Mouse (Mus musculus): ENCODE data around the gene Atxn7.
A peak's percentile ranks its signal among the peaks of the same experiment; 100 is the strongest.
"Not testable (repeated sequence)": the region's sequence is repeated elsewhere in the genome, so short reads cannot be mapped to it uniquely, and the experiment has no call there.

Atxn7 gene

DNA sequence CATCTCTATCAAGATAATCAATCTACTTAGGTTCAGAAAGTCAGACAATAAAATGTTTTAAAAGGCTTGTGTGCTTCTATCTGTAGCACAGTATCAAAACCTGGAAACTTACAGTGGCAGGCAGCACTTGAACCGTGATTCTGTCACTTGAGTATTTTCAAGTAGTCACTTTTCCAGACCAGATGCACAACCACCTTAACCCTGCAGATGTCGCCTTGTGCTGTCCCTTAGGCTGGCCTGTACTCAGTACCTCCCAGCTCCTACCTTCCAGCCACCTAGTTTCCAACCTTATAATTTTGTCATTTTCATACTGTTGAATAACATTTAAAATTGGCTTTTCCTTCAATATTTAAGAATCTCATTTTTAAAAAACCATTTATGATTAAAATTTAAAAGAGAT is 20.9 kb downstream of the Atxn7 start:
- DNase-seq (ENCODE audit: low read depth, low spot score), result no peak

DNA sequence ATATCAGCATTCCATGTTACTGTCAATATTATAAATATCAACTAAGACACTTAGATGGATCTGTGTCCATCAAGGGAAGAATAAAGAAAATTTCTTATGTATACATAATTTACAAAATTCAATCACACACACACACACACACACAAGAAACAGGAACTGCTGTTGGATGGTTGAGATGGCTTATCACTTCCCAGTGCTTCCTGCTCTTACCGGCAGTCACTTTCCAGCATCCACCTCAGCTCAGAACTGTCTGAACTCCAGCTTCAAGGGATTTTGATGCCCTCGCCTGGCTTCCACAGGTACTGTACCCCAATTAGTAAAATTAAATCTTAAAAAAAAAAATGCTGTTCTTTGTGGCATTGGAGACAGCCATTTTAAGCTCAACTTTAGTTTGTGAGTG is 27.2 kb downstream of the Atxn7 start:
- no peak for DNase-seq (ENCODE audit: low read depth, low spot score)

DNA sequence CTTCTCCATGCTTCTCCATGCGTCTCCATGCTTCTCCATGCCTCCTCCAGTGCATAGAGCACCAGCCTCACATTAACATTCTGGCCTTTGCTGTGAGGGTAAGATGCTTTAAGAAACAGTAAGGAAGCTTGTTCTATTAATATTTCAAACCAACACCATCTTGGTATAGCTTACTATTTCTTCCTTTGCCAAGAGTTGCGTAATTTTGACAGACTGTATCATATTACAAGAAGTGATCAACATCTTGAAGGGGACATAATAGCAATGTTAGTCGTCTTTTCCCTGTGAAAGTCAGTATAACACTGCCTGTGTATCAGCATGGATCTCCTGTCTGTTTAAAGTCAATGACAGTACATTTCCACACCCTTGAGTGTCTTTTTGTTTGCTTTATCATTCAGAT is 29.5 kb downstream of the Atxn7 start:
- no peak for DNase-seq (ENCODE audit: low read depth, low spot score)

DNA sequence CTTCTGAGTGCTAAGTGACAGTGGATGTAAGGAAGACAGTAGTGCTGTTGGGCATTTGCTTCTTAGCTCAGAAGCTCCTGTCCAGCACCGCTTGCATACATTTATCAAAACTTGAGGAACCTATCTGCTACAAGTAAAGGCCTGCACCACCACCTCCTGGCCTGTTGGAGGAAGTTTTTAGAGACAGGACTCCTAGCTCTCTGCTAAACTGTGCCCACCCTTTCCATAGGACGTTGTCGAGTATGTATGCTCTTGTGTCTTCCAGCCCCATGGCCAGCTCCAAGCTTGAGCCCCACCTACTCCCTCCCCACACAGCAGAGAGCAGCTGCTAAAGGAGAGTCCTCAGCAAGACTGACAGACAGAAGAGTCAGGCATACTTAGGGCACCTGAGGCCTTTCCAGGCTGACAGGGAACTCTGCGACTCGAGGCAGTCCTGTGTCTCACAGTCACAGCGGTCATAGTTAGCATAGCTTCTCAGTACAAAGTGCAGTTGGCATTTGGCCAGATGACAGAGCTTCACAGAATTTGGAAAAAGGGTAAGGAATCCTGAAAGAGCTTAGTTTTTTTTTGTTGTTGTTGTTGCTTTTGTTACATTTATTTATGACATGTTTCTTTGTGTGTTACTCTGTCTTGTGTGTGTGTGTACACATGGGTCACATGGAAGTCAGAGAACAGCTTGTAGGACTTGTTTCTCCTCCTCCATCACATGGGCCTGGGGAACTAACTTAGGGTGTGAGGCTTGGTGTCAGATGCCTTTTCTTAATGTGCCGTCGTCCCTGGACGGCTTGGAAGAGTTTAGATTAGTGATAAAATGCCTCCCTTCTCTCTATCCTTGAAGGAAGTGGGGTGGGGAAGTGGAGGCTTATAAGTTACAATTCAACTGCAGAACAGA is 34.2 kb downstream of the Atxn7 start:
- no peak for DNase-seq (ENCODE audit: low read depth, low spot score)

DNA sequence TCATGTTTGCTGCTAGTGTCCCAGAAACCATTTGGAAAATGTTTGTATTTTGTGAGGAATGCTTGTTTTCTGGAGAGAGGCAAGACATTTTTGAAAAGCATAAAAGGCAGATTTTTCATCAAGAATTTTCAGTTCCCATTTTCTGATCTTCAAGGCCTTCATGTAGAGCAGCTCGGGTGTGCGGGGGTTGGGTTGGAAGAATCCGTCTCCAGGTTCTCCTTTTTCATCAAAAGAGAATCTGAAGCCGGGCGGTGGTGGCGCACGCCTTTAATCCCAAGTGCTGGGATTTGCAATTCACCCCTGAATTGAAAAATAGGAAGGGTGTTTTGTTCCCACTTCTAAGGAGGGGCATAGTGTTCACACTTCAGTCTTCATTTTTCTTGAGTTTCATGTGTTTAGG is 41.5 kb downstream of the Atxn7 start:
- DNase-seq (ENCODE audit: low read depth, low spot score), result no peak

DNA sequence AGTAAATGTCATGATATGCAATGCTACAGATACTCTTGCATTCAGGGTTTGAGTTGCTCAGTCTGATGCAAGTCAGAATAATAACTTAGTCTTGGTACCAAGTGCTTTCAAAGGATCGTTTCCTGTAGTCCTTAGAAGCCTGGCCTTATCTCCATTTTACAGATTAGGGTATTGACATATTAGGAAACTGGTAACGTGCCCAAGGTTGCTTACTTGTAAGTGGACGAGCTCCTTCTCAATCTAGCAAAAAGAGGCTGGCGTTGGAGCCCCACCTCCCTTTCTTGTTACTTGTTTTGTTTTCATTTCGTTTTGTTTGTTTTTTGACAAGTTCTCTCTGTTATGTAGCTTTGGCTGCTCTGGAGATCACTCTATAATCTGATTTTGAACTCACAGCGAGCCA is 48.5 kb downstream of the Atxn7 start:
- DNase-seq (ENCODE audit: low read depth, low spot score), result no peak

DNA sequence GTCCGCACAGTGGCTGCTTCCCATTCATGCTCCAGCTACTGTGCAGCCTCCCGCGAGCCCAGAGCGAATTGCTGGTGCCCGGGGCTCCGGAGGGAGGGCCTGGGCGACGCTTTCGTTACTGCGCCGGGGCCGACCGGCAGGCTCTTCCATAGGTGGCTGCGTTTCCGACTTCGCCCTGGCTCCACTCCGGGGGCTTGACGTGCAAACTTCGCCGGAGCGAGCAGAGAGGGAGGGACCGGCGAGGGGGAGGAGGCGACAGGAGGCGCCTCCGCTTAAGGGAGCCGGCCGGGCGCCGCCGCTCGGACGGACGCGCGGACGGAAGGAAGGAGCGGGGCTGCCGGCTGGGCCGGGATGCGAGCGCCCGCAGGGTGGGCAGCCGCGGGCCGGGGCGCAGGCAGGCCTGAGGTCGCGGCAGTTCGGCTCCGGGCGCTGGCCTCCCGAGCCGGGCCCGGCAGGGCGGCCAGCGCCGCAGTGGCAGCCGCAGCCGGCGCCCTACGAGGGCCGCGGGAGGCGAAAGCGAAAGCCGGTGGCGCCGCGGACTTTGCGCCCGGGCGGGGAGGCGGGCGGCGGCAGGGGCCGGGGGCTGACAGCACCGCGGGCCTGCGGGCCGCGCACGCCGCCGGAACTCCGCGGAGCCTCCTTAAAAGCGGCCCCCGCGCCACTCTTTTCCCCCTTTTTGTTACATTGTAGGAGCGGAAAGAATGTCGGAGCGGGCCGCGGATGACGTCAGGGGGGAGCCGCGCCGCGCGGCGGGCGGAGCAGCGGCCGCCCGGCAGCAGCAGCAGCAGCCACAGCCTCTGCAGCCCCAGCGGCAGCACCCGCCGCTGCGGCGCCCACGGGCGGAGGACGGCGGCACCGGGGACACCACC is 51.4 kb downstream of the Atxn7 start:
- peak; percentile 54 for DNase-seq (ENCODE audit: low read depth, low spot score)

DNA sequence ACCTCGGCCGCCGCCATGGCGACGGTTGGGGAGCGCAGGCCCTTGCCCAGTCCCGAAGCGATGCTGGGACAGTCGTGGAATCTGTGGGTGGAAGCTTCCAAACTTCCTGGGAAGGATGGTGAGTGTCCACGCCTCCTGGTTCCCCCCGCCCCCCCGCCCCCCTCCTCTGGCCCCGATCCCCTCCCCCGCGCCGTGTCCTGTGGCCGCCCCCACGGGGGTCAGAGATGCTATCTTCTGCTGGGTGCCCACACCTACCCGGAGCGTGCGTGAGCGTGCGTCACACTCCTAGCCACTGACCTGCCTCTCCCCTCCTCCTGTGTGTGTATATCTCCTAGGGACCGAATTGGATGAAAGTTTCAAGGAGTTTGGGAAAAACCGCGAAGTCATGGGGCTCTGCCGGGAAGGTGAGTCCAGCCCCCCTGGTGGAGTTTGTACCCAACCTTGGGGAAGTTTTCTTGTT is 52.0 kb downstream of the Atxn7 start:
- no peak for DNase-seq (ENCODE audit: low read depth, low spot score)

DNA sequence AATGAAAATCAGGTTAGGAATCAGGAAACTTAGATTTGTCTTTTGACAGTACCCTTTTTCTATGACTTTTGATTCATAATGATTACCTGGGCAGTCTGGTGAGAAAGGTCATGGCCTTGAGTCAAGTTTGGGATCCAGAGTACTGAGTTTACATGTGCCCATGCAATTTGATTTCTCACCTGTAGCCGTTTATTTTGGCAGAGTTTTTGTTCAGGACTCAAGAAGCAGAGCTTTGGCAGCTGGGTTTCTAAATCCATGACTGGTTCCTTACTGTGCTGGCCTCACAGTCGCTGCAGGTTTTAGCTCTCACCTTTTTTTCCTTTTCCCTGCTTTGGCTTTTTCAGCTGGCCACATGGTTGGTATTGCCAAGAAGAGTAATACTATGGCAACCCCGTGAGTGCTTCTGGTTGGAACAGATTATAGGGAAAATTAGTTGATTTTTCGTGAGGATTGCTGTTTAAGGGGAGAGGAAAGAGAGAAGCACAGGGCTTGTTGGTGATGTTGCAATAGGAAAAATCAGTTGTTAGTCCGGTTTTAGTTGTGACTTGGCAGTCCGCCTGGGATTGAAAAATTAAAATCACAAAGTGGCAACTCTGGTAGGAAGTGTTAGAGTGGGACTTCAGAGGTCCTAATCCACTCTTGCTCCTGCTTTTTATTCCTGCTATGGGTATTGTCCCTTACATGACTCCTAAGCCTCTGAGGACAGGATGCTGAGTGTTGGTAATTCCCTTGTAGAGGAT is 53.6 kb downstream of the Atxn7 start:
- no peak for DNase-seq (ENCODE audit: low read depth, low spot score)

DNA sequence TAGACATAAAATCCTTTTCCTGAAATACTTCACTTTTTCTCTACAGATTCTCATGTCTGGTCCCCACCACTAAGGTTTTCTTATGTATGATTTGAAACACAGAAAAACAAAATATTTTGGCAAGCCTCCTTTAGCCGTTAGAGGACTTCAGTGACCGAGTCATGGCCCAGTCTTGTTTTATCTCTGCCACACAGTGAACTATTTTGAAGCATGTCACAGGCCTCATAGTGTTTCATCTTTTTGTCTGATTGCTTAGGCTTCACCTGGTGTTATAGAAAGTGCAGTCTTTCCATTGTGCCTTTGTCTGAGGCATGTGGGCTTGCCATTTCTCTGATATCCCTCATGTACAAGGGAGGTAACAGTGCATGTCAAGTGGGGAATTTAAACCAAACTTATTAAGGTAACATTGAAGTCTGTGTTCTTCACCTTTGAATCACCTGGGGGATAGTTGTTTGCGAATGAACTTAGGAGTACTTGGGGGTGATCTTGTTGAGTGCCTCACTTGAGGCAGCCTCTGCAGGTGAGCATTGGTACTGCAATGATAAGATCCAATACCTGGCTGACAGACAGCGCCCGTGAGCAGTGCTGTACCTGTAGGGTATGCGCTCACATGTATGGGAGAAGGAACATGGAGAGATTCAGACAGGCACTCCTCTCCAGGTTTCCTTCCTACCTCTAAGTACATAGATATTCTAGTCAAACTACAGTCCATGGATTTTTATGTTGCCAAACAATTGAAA is 58.1 kb downstream of the Atxn7 start:
- no peak for DNase-seq (ENCODE audit: low read depth, low spot score)

DNA sequence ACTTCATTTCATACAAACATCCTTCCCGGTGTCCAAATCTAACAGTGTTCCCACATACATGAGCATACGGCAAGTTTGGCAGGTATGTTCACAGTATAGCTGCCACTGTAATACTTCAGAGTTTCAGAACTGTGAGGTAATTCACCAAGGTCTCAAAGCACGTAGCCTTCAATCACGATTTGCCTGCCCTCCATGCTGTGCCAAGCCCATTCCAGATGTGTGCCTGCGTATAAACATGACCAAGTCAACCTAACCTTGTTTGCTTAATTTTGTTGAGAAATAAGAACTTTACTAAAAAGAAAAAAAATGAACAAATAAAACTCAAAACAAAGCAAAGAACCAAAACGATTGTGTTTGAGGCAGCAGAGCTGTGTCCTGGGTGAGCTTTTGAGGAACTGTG is 60.0 kb downstream of the Atxn7 start:
- DNase-seq (ENCODE audit: low read depth, low spot score), result no peak

DNA sequence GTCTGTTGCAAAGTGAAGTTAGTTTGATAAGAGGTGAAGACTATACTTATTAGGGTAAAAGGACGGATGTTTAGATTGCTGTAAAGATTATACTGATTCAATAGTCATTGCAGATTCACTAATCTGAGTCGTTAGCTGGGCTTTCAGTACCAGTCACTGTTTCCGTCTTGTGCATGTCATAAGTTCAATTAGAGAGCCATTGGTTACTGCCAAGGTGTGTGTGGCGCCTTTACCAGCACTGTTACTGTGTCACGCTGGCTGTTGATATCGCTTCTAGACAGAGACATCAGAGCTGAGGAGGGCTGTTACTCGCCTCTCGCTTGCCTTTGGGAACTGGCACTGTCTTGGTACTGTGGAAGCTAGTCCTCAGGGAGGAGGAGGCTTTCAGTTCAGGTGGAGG is 64.6 kb downstream of the Atxn7 start:
- DNase-seq (ENCODE audit: low read depth, low spot score), result no peak

DNA sequence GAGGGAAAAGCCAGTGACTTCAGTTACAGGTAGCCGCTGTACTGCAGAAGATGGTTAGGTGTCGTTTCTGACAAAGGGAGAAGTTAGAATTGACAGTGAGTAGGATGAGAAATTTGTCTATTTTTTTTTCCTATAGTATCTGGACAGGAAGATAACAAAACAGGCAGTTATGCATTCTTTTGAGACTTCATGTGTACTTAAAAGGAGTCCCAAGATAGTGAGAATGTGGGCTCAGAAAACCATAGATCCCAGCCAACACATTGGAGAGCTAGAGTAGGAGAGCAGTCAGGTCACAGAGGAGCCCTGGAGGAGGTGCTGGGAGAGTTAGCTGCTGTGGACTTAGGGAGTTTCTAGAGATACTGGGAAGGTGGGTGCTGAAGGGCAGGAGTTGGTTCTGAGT is 69.4 kb downstream of the Atxn7 start:
- DNase-seq (ENCODE audit: low read depth, low spot score), result no peak

DNA sequence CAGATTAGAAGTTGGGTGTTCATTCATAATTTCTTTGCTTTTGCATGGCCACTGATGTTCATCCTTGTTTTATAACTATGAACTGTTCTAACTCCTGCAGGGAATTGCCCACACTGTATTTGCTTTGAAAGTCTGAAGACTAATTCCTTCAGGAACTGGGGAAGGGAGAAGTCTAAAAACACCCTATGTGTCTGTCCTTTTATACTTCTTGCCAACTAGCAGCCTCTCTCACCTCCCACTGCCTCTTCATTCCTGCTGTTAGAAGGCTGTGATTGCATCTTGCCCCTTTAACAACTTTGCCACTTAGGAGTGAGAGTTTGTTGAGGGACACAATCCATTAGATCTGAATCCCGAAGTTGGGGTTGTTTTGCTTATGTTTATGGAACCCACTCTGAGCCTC is 71.6 kb downstream of the Atxn7 start:
- no peak for DNase-seq (ENCODE audit: low read depth, low spot score)

DNA sequence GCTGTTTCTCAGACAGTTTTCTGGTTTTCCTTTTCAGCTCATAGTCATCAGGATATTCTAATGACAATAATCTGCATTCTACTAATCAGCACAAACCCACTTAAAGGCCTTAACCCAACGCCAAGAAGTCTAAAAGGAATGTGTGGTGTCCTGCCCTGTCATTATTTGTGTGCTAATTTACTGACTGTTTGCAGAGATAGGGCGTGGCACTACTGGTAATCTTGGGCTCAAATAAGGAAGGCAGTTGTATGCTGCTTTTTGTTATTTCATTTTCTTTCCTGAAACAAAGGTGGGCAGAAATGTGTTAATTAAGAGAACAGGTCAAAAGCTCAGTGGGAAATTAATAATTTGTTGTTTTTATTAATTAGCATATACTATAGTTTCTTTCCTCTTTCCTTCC is 75.1 kb downstream of the Atxn7 start:
- DNase-seq (ENCODE audit: low read depth, low spot score), result no peak

DNA sequence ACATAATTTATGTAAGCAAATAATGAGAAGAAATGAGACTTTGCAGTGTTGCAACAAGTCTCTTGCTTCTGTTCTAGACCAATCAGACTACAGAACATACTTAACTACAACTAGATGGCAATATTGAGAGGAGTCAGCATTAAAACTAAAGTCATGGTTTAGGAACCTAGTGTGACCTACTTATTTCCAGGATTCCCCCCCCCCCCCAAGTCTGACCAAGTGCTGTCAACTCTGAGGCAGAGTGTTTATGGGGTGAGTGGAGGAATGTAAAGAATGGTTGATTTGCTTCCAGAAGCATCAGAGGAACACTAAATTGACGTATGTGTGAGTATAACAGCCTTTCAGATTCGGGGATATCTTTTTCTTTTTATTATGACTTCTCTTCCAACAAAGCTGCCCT is 77.0 kb downstream of the Atxn7 start:
- DNase-seq (ENCODE audit: low read depth, low spot score), result no peak

DNA sequence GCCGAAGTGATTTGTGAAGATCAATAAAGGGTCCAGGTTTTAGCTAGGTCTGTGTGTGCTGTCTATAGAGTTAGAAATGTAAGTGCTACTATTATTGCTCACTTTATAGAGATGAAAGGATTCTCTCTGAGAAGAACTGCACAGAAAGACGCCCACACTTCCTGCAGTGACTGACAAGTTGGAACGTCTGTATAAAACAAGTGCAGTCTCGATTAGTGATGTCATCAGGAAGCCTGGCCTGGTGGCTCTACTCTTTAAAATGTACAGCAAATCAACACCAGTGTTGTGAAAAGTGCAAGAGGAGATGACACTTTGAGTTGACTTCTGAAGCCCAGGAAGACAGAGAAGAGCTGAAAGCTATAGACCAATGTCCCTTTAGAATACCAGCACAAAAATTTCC is 81.1 kb downstream of the Atxn7 start:
- DNase-seq (ENCODE audit: low read depth, low spot score), result no peak

DNA sequence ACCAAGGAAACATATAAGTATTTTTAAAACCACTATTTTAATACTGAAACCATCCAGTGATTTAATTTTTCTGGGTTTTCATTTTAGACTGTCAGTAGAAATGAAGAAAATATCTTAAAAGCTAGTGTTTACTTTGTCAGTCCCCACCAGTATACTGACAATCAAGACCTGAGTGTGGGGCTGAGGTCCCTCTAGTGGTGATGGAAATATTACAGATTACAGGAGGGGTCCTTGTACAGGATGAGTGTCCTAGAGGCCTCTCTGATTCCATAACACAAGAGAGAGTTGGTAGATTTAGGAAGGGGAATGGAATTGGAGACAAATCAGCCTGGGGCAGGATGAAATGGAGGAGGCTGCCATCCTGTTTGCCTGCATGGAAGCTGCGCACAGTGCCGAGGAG is 93.1 kb downstream of the Atxn7 start:
- peak; percentile 25 for DNase-seq (ENCODE audit: low read depth, low spot score)

DNA sequence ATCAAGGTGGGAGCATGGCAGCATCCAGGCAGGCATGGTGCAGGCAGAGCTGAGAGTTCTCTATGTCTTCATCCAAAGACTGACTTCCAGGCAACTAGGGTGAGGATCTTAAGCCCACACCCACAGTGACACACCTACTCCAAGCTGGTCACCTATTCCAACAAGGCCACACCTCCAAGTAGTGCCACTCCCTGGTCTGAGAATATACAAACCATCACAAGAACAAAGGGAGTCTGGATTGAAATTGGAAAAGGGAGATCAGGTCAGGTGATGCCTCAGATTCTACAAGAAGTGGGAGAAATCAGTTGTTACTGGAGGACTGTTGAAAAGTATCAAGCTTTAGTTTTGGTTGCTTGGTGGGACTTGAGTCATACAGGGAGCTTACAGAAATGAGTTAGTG is 98.4 kb downstream of the Atxn7 start:
- DNase-seq (ENCODE audit: low read depth, low spot score), result not testable (repeated sequence)

DNA sequence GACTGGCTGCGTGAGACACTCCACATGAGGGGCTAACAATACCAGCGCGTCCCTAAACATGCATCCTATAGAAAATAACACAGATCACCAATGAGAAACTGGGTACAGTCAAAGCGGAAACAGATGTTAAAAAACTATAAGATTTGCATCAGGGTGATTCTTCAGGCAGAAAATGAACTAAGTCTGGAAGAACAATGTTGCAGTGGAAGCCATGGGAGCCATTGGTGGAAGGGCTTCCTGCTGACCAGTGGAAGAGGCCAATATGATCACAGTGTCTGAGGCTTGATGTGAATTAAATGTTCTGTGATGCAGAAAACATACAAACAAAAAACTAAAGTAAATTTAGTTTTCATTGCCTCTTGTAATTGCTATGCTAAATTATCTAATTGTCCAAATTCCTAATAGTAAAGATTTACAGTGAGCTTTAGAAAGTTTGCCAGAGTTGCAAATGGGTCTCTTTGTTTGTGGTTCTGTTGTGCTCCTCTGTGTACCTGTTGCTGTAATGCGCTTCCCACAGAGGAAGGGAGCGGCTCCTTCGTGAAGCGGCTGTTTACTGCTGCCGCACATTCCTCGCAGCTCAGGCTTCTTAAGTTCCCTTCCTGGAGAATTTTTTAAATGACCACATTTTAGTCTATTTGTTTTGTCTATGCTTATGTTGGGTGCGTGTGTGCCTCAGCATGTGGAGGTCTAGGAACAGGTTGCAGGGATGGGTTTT is 101.4 kb downstream of the Atxn7 start:
- DNase-seq (ENCODE audit: low read depth, low spot score), result no peak

DNA sequence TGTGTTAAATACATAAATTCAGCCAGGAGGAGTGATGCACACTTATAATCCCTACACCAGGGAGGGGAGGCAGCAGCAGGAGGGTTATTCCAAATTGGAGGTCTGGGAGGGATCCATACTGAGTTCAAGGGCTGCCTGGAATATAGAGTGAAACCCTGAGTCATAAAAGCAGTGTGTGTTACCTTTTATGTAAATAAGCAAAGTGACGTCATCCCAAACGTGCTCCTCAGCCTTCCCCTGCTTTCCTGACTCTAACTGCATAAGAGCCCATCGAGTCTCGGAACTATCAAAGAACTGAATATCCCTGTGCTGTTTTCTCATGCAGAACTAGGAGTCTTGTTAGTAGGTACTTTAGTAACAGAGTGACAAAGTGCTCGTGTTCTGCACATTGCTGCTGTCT is 102.1 kb downstream of the Atxn7 start:
- DNase-seq (ENCODE audit: low read depth, low spot score), result no peak

Data from retina, postnatal 7 days (tissue).